Mouse (Mus musculus) heart, adult 2 months (tissue): ENCODE data around the gene Gm40460. TPM values are rescaled to one million over a fixed set of nuclear protein-coding genes. Genes with fewer than 3 reads are reported as not detected.
"Not testable (repeated sequence)": the region's sequence is repeated elsewhere in the genome, so short reads cannot be mapped to it uniquely, and the experiment has no call there.

Source experiments
- DNase-seq, 2 experiments: peaks; one replicate each; pipeline ENCODE4 v3.0.0; 2021
- H3K27ac ChIP-seq: fragments of 200-600 bp; 2 replicates; pipeline ENCODE4 v1.8.1; 2022
- H3K27me3 ChIP-seq: fragments of 200-500 bp; 2 replicates; pipeline ENCODE4 v1.6.1; 2012; ENCODE audit warnings: mild to moderate bottlenecking, low read length, inconsistent platforms, mixed read lengths; ENCODE audit not compliant: control insufficient read depth, insufficient read depth
- H3K36me3 ChIP-seq: fragments of 200-500 bp; 2 replicates; pipeline ENCODE4 v1.6.1; 2012; ENCODE audit warnings: low read length, inconsistent platforms; ENCODE audit not compliant: control insufficient read depth, insufficient read depth
- H3K4me1 ChIP-seq: fragments of 200-500 bp; 2 replicates; pipeline ENCODE4 v1.6.1; 2011; ENCODE audit warnings: low read length; ENCODE audit not compliant: control insufficient read depth, insufficient read depth
- H3K4me3 ChIP-seq: fragments of 200-600 bp; 2 replicates; pipeline ENCODE4 v1.8.1; 2022
- H3K79me2 ChIP-seq: fragments of 200-500 bp; replicated peaks from 2 replicates; pipeline ENCODE4 v1.6.1; 2012; ENCODE audit warnings: mild to moderate bottlenecking, inconsistent platforms, low read length, moderate library complexity, mixed read lengths; ENCODE audit not compliant: control insufficient read depth, insufficient read depth
- H3K9ac ChIP-seq: fragments of 200-500 bp; 2 replicates; pipeline ENCODE4 v1.6.1; 2012; ENCODE audit warnings: low read depth, mild to moderate bottlenecking, control low read depth, inconsistent platforms, low read length, mixed read lengths
- CTCF ChIP-seq: fragments of 200-600 bp; IDR thresholded peaks from 2 replicates; pipeline ENCODE4 v1.8.1; 2022; ENCODE audit warnings: antibody characterized with exemption, mild to moderate bottlenecking, moderate library complexity
- EP300 ChIP-seq: fragments of 200-500 bp; IDR thresholded peaks from 2 replicates; pipeline ENCODE4 v1.6.1; 2011; ENCODE audit warnings: low read depth, low read length, control low read depth; ENCODE audit not compliant: insufficient read depth
- POLR2A ChIP-seq: fragments of 200-500 bp; IDR thresholded peaks from 2 replicates; pipeline ENCODE4 v1.6.1; 2011; ENCODE audit warnings: mild to moderate bottlenecking, low read depth, low read length, control low read depth; ENCODE audit not compliant: insufficient read depth
- WGBS: fragments of 180-500 bp; shearing (Covaris S2); methylation state at CpG from one replicate; pipeline ENCODE4 v1.1.7; 2018; 5-methylcytosine and 5-hydroxymethylcytosine counted together
- intact Hi-C: fragments of 180-260 bp; cut with DNase I; formaldehyde crosslinking; loops from one replicate; pipeline ENCODE4 v1.15.1; 2025
- polyA plus RNA-seq: library from polyadenylated mRNA; depleted of rRNA; stranded (reverse); fragments of >200 nt; gene quantifications from 2 replicates; pipeline ENCODE4 v1.2.3, GENCODE M21; 2012; rRNA removed
- total RNA-seq, 2 experiments: library from RNA; stranded (reverse); gene quantifications; 2 replicates each; pipeline ENCODE4 v1.2.3; 2021

The Gm40460 gene
- total and polyA plus RNA-seq, 3 experiments: not detected

DNA sequence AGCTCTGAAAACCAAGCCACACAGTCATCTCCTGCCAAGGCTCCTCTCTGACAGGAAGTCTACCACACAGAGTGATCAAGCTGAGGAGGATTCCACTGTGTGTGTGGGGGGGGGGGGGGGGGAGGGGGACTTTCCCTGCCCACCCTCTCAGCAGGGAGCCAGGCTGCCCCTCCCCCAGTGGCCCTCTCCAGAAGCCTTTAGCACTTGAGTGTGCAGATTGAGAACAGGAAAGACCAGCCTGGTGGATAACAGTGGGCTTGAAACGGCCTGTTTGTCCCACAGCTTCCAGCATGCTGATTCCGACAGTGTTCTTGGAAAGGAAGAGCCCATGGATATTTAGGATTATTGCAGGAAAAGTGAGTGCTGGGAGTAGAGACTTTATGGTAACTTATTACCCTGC, 16.4 kb downstream of the Gm40460 start:
- no peaks in the 10 kb centered on the region for H3K79me2 ChIP-seq
- no peaks in the 10 kb centered on the region for H3K27me3 ChIP-seq
- WGBS: 34% methylated on average over 2 of the region's 2 CpGs
- no peaks in the 10 kb centered on the region for H3K4me1 ChIP-seq
- H3K36me3 ChIP-seq: no peaks in the 10 kb centered on the region
- H3K9ac ChIP-seq: no peak overlapping the region
- no peak overlapping the region for H3K4me3 ChIP-seq
- intact Hi-C loops: no loop called here
- TF ChIP-seq POLR2A (no peak), CTCF (no peak), EP300 (no peak)
- DNase-seq: no peak
- H3K27ac ChIP-seq: no peak overlapping the region

GRCm38 (mm10) chr7:142212136-142212535, 28.7 kb downstream of the Gm40460 start:
- H3K79me2 ChIP-seq, H3K4me3 ChIP-seq, H3K36me3 ChIP-seq, H3K27ac ChIP-seq, H3K4me1 ChIP-seq, H3K27me3 ChIP-seq, DNase-seq, intact Hi-C loops, H3K9ac ChIP-seq: not testable (repeated sequence)
- 50% methylated on average over 1 of the region's 1 CpGs for WGBS

DNA sequence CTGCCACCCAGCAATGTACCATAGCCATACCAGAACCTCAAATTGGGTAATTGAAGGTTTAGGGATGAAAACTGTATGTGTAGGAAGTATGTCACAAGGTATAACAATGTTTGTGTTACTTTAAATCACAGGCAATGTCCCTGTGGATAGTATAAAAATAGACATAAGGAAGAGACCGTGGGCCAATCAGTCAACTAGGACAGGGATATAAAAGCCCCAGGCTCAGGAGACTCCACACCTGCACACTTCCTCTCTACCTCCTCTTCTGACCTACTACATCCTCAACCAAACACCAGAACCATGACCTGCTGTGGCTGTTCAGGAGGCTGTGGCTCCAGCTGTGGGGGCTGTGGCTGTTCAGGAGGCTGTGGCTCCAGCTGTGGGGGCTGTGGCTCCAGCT, 29.3 kb downstream of the Gm40460 start, which contains the start of gene Gm7579:
TSS of gene Gm7579 (plus strand) at position 301 of the 400 bp plus-strand sequence.
- H3K27me3 ChIP-seq: no peaks in the 10 kb centered on the region
- no peaks in the 10 kb centered on the region for H3K36me3 ChIP-seq
- DNase-seq: no peak
- no peaks in the 10 kb centered on the region for H3K4me1 ChIP-seq
- 38% methylated on average over 1 of the region's 1 CpGs for WGBS
- no peak within 1 kb of the TSS for H3K4me3 ChIP-seq
- TF ChIP-seq CTCF: no peak
- TF ChIP-seq EP300: no peak
- TF ChIP-seq POLR2A: no peak
- no peaks in the 10 kb centered on the region for H3K79me2 ChIP-seq
- no peak within 1 kb of the TSS for H3K9ac ChIP-seq
- intact Hi-C loops: no loop called here
- H3K27ac ChIP-seq: no peak within 1 kb of the TSS

DNA sequence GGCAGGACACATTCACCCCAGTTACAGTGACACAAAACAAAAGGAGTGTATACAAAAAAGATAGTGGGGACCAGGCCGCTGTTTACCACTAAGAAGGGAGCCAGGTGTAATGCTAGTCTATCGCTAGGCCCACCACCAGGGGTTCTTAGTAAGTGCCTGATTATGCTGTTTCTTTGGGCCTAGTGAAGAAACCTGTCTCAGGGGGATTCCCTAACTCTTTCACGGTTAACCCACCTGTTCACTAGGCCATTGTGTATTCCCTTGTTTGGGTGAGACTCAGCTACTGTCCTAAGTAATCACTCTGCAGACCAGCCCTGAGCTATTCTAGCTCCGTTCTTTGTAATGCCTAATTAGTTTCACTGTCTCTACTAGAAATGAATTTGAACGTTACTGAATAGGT, 34.0 kb downstream of the Gm40460 start:
- H3K4me1 ChIP-seq, H3K79me2 ChIP-seq, H3K4me3 ChIP-seq, intact Hi-C loops, H3K36me3 ChIP-seq, H3K27me3 ChIP-seq, H3K9ac ChIP-seq, H3K27ac ChIP-seq, DNase-seq: not testable (repeated sequence)
- WGBS: 80% methylated on average over 5 of the region's 5 CpGs

GRCm38 (mm10) chr7:142205488-142205887, 35.4 kb downstream of the Gm40460 start:
- Histone ChIP-seq H3K36me3 (no peaks in the 10 kb centered on the region), H3K4me1 (no peaks in the 10 kb centered on the region), H3K9ac (no peak overlapping the region), H3K4me3 (no peak overlapping the region), H3K27ac (no peak overlapping the region), H3K79me2 (no peaks in the 10 kb centered on the region), H3K27me3 (no peaks in the 10 kb centered on the region)
- no peak for DNase-seq
- no peak for TF ChIP-seq CTCF
- TF ChIP-seq POLR2A: no peak
- no peak for TF ChIP-seq EP300
- intact Hi-C loops: no loop called here

- Histone ChIP-seq H3K4me1 (no peaks in the 10 kb centered on the region), H3K27ac (no peak within 1 kb of the TSS), H3K9ac (no peak within 1 kb of the TSS), H3K4me3 (no peak within 1 kb of the TSS), H3K79me2 (no peaks in the 10 kb centered on the region), H3K36me3 (no peaks in the 10 kb centered on the region), H3K27me3 (no peaks in the 10 kb centered on the region)
- intact Hi-C loops: no loop called here
- TF ChIP-seq CTCF: no peak
- no peak for TF ChIP-seq POLR2A
- no peak for TF ChIP-seq EP300
- DNase-seq: no peak
- WGBS: 31% methylated on average over 1 of the region's 1 CpGs
These were observed 39.8 kb downstream of the Gm40460 start, which contains the start of gene Krtap5-3 for GRCm38 (mm10) chr7:142201064-142201463. TSS of gene Krtap5-3 (plus strand) at chr7:142201364.

DNA sequence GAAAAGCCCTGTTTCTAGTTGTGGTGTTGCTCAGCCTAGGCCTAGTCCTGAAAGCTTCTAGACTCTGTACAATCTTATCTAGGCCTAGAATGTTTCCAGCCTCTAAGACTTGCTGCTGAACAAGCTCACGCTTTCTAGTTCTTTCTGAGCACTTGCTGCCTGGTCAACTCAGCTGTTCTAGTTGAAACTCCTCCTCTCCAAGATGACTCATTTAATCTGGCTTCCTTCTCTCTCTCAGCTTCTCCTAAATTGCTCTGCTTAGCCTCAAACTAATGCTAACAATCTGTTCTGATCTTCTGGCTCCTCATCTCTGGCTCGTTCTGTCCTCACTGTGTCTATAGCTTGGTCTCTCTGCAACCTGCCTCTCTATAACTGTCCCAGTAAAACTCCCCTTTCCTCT, 42.1 kb downstream of the Gm40460 start:
- no peak overlapping the region for H3K4me3 ChIP-seq
- TF ChIP-seq POLR2A (no peak), EP300 (no peak), CTCF (no peak)
- 57% methylated on average over 2 of the region's 2 CpGs for WGBS
- H3K36me3 ChIP-seq: no peaks in the 10 kb centered on the region
- no peak for DNase-seq
- H3K4me1 ChIP-seq: no peaks in the 10 kb centered on the region
- H3K27ac ChIP-seq: no peak overlapping the region
- intact Hi-C loops: no loop called here
- H3K79me2 ChIP-seq: no peaks in the 10 kb centered on the region
- H3K9ac ChIP-seq: no peak overlapping the region
- H3K27me3 ChIP-seq: no peaks in the 10 kb centered on the region

Other genes with a start within 250 kb of the Gm40460 start
- 10 to 100 TPM; 41.9 to 44.5 TPM for gene Mob2, start 180.0 kb downstream of the Gm40460 start, total RNA-seq
- 44.8 and 58.9 TPM in 2 replicates for gene Mob2, start 180.0 kb downstream of the Gm40460 start, polyA plus RNA-seq
- 10 to 100 TPM; 37.4 to 43.2 TPM for gene Dusp8, start 145.2 kb downstream of the Gm40460 start, total RNA-seq
- gene Dusp8, start 145.2 kb downstream of the Gm40460 start, polyA plus RNA-seq: 31.4 and 38.4 TPM in 2 replicates
- not detected for gene Gm45618, start 120.3 kb downstream of the Gm40460 start, total RNA-seq
- not detected in 2 replicates for gene Gm45618, start 120.3 kb downstream of the Gm40460 start, polyA plus RNA-seq
- gene Gm39115, start 105.0 kb downstream of the Gm40460 start, total RNA-seq: not detected
- not detected in 2 replicates for gene Gm39115, start 105.0 kb downstream of the Gm40460 start, polyA plus RNA-seq
- not detected for gene Gm45337, start 96.5 kb downstream of the Gm40460 start, total RNA-seq
- gene Gm45337, start 96.5 kb downstream of the Gm40460 start, polyA plus RNA-seq: not detected in 2 replicates
- gene Gm29735, start 84.0 kb downstream of the Gm40460 start, total RNA-seq: not detected
- not detected in 2 replicates for gene Gm29735, start 84.0 kb downstream of the Gm40460 start, polyA plus RNA-seq
- gene Gm4553, start 75.3 kb downstream of the Gm40460 start, total RNA-seq: not detected
- not detected in 2 replicates for gene Gm4553, start 75.3 kb downstream of the Gm40460 start, polyA plus RNA-seq
- gene Krtap5-2, start 65.1 kb downstream of the Gm40460 start, total RNA-seq: not detected
- not detected in 2 replicates for gene Krtap5-2, start 65.1 kb downstream of the Gm40460 start, polyA plus RNA-seq
- not detected for gene Gm10153, start 50.7 kb downstream of the Gm40460 start, total RNA-seq
- gene Gm10153, start 50.7 kb downstream of the Gm40460 start, polyA plus RNA-seq: not detected in 2 replicates
- gene Krtap5-3, start 39.7 kb downstream of the Gm40460 start, total RNA-seq: not detected
- gene Krtap5-3, start 39.7 kb downstream of the Gm40460 start, polyA plus RNA-seq: not detected in 2 replicates
- not detected for gene Gm7579, start 29.2 kb downstream of the Gm40460 start, total RNA-seq
- not detected in 2 replicates for gene Gm7579, start 29.2 kb downstream of the Gm40460 start, polyA plus RNA-seq
- not detected for gene Krtap5-5, start 11.1 kb downstream of the Gm40460 start, total RNA-seq
- gene Krtap5-5, start 11.1 kb downstream of the Gm40460 start, polyA plus RNA-seq: not detected in 2 replicates
- not detected for gene Gm2431, start 17.3 kb upstream of the Gm40460 start, total RNA-seq
- not detected in 2 replicates for gene Gm2431, start 17.3 kb upstream of the Gm40460 start, polyA plus RNA-seq
- gene Gm4559, start 33.3 kb upstream of the Gm40460 start, total RNA-seq: not detected
- not detected in 2 replicates for gene Gm4559, start 33.3 kb upstream of the Gm40460 start, polyA plus RNA-seq
- gene Krtap5-1, start 56.0 kb upstream of the Gm40460 start, total RNA-seq: not detected
- gene Krtap5-1, start 56.0 kb upstream of the Gm40460 start, polyA plus RNA-seq: not detected in 2 replicates
- not detected for gene Krtap5-4, start 62.5 kb upstream of the Gm40460 start, total RNA-seq
- gene Krtap5-4, start 62.5 kb upstream of the Gm40460 start, polyA plus RNA-seq: not detected in 2 replicates
- 1 to 10 TPM; 2.2 to 3.6 TPM for gene Ifitm10, start 132.7 kb upstream of the Gm40460 start, total RNA-seq
- gene Ifitm10, start 132.7 kb upstream of the Gm40460 start, polyA plus RNA-seq: 4.9 and 6.4 TPM in 2 replicates
- 1 to 10 TPM; 3.5 to 4.9 TPM for gene Gm49369, start 141.6 kb upstream of the Gm40460 start, total RNA-seq
- gene Gm49369, start 141.6 kb upstream of the Gm40460 start, polyA plus RNA-seq: 0.23 TPM in 1 of 2 replicates, not detected in the other
- 100 to 1,000 TPM; 883 to 991 TPM for gene Ctsd, start 147.0 kb upstream of the Gm40460 start, total RNA-seq
- 1,120 and 1,462 TPM in 2 replicates for gene Ctsd, start 147.0 kb upstream of the Gm40460 start, polyA plus RNA-seq
- not detected for gene Syt8, start 193.8 kb upstream of the Gm40460 start, total RNA-seq
- gene Syt8, start 193.8 kb upstream of the Gm40460 start, polyA plus RNA-seq: not detected in 2 replicates
- 1 to 10 TPM; 2.7 to 3.0 TPM for gene Tnni2, start 200.7 kb upstream of the Gm40460 start, total RNA-seq
- gene Tnni2, start 200.7 kb upstream of the Gm40460 start, polyA plus RNA-seq: 5.9 and 7.5 TPM in 2 replicates
- gene Lsp1, start 219.7 kb upstream of the Gm40460 start, total RNA-seq: 10 to 100 TPM; 28.4 to 35.0 TPM
- 96.6 and 107 TPM in 2 replicates for gene Lsp1, start 219.7 kb upstream of the Gm40460 start, polyA plus RNA-seq